Comparison of ENCODE assay signal across 8 mouse cellular contexts in the genomic region with DNA sequence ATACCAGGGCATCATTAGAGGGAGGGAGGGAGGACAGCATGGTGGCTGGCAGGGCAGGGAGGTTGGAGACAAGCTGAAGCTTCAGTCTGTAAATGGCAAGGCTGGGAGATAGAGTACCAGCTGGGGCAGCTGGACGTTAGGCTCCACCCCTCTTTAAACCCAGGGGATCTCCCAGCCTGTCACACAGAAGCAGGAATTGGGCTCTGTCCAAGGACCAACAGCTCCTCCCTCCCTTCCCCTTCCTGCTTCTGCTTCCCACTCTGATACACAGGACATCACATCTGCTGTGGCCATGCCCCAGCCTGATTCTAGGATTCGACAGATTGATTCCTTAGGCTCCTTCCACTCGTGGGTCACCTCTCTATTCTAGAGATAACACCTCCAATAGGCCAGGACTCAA. TPM values are rescaled to one million over a fixed set of nuclear protein-coding genes. Genes with fewer than 3 reads are reported as not detected.
DNase-seq lines count a peak whose midpoint lies in the region; ATAC-seq lines count a peak whose summit lies in the region.

No protein-coding gene starts in this region.

- peaks cover 11% of the 10 kb centered on the region for H3K36me3 ChIP-seq in heart, embryonic 10.5 days
- H3K36me3 ChIP-seq in kidney, embryonic 15.5 days = peaks cover 18% of the 10 kb centered on the region

- DNase-seq in layer of hippocampus, adult 11-12 months (ENCODE audit: low spot score) = peak; percentile 76
- no peak for DNase-seq in layer of hippocampus, postnatal 10 days (ENCODE audit: low spot score in 2 of 2)
- peak; percentile 44 for DNase-seq in adrenal gland, postnatal 25 days
- DNase-seq in heart, embryonic 10.5 days (ENCODE audit: low spot score) = peak; percentile 74
- peak; percentile 32 for DNase-seq in mesoderm, embryonic 11.5 days (ENCODE audit: low read depth, low spot score)
- no peak for DNase-seq in ovary, adult 18-20 months (ENCODE audit: low spot score)
- no peak for DNase-seq in ovary, postnatal 14 days (ENCODE audit: low spot score)

- peak overlapping the region; percentile 9; the same call in 1 of the 2 replicates for H3K4me2 ChIP-seq in kidney, embryonic 15.5 days

- H3K4me3 ChIP-seq in heart, embryonic 10.5 days = no peak overlapping the region
- no peak overlapping the region for H3K4me3 ChIP-seq in kidney, embryonic 15.5 days (replicated peaks)

- peaks cover 45% of the 10 kb centered on the region for H3K4me1 ChIP-seq in heart, embryonic 10.5 days
- H3K4me1 ChIP-seq in kidney, embryonic 15.5 days = peaks cover 24% of the 10 kb centered on the region

- no peaks in the 10 kb centered on the region for H3K9me3 ChIP-seq in heart, embryonic 10.5 days
- H3K9me3 ChIP-seq in kidney, embryonic 15.5 days (replicated peaks) = no peaks in the 10 kb centered on the region

- peak; percentile 27; the same call in 1 of the 2 replicates for ATAC-seq in kidney, embryonic 15.5 days (replicated peaks; ENCODE audit: low FRiP score)

- no peaks in the 10 kb centered on the region for H3K27me3 ChIP-seq in heart, embryonic 10.5 days (ENCODE audit: insufficient read depth, poor library complexity, severe bottlenecking)
- H3K27me3 ChIP-seq in kidney, embryonic 15.5 days = no peaks in the 10 kb centered on the region

- 15% methylated on average over 3 of the region's 3 CpGs for WGBS in heart, embryonic 10.5 days
- 22% methylated on average over 3 of the region's 3 CpGs for WGBS in kidney, embryonic 15.5 days

- H3K27ac ChIP-seq in heart, embryonic 10.5 days = no peak overlapping the region
- H3K27ac ChIP-seq in kidney, embryonic 15.5 days = peak overlapping the region; percentile 64

- no peak overlapping the region for H3K9ac ChIP-seq in kidney, embryonic 15.5 days

RNA-seq across cellular contexts. Expression of a gene that starts 4.7 kb away (rescaled TPM):
- total RNA-seq in layer of hippocampus, postnatal 10 days (2021) = 100 to 1,000 TPM; 138 to 143 TPM
- 32.7 and 34.9 TPM in 2 replicates for total RNA-seq in adrenal gland, postnatal 25 days (2021)
- 30.3 and 32.6 TPM in 2 replicates for polyA plus RNA-seq in heart, embryonic 10.5 days (2016; fragmentation: Nextera tagmentation; extraction: Ambion mirVana)
- polyA plus RNA-seq in kidney, embryonic 15.5 days (2015; fragmentation: Nextera tagmentation; extraction: Ambion mirVana) = 28.4 and 37.2 TPM in 2 replicates

RNA-seq across cellular contexts. Expression of a gene that starts 11.2 kb away (rescaled TPM):
- 10 to 100 TPM; 78.0 to 81.7 TPM for total RNA-seq in layer of hippocampus, postnatal 10 days (2021)
- 125 and 142 TPM in 2 replicates for total RNA-seq in adrenal gland, postnatal 25 days (2021)
- polyA plus RNA-seq in heart, embryonic 10.5 days (2016; fragmentation: Nextera tagmentation; extraction: Ambion mirVana) = 179 and 200 TPM in 2 replicates
- 184 and 195 TPM in 2 replicates for polyA plus RNA-seq in kidney, embryonic 15.5 days (2015; fragmentation: Nextera tagmentation; extraction: Ambion mirVana)

RNA-seq across cellular contexts. Expression of a gene that starts 11.6 kb away (rescaled TPM):
- total RNA-seq in layer of hippocampus, postnatal 10 days (2021) = 10 to 100 TPM; 85.7 to 91.8 TPM
- 58.1 and 66.3 TPM in 2 replicates for total RNA-seq in adrenal gland, postnatal 25 days (2021)
- 45.0 and 56.2 TPM in 2 replicates for polyA plus RNA-seq in heart, embryonic 10.5 days (2016; fragmentation: Nextera tagmentation; extraction: Ambion mirVana)
- polyA plus RNA-seq in kidney, embryonic 15.5 days (2015; fragmentation: Nextera tagmentation; extraction: Ambion mirVana) = 81.6 and 88.2 TPM in 2 replicates

RNA-seq across cellular contexts. Expression of a gene that starts 11.7 kb away (rescaled TPM):
- 10 to 100 TPM in 1 of 2 experiments, 1 to 10 TPM in 1; 9.6 to 12.7 TPM for total RNA-seq in layer of hippocampus, postnatal 10 days (2021)
- 10.0 and 14.0 TPM in 2 replicates for total RNA-seq in adrenal gland, postnatal 25 days (2021)
- polyA plus RNA-seq in heart, embryonic 10.5 days (2016; fragmentation: Nextera tagmentation; extraction: Ambion mirVana) = 33.0 and 37.9 TPM in 2 replicates
- 15.1 and 25.1 TPM in 2 replicates for polyA plus RNA-seq in kidney, embryonic 15.5 days (2015; fragmentation: Nextera tagmentation; extraction: Ambion mirVana)

RNA-seq across cellular contexts. Expression of a gene that starts 22.0 kb away (rescaled TPM):
- 1 to 10 TPM; 5.1 to 5.9 TPM for total RNA-seq in layer of hippocampus, postnatal 10 days (2021)
- total RNA-seq in adrenal gland, postnatal 25 days (2021) = 5.6 and 6.3 TPM in 2 replicates
- polyA plus RNA-seq in heart, embryonic 10.5 days (2016; fragmentation: Nextera tagmentation; extraction: Ambion mirVana) = 0.55 and 0.58 TPM in 2 replicates
- polyA plus RNA-seq in kidney, embryonic 15.5 days (2015; fragmentation: Nextera tagmentation; extraction: Ambion mirVana) = 0.76 and 1.9 TPM in 2 replicates

Comparison
In these comparisons a context has a peak if more than half of its experiments do, and no peak if none do; other contexts are left out.
1. DNase-seq: peak in layer of hippocampus, adult 11-12 months (single experiment), adrenal gland, postnatal 25 days (single experiment), heart, embryonic 10.5 days (single experiment) and mesoderm, embryonic 11.5 days (single experiment); none in layer of hippocampus, postnatal 10 days (0 of 2), ovary, adult 18-20 months (single experiment) and ovary, postnatal 14 days (single experiment).